Mouse (Mus musculus) bone marrow macrophage, adult 2 months (primary cell): Measurements from ENCODE around the gene Cfap52. TPM values are rescaled to one million over a fixed set of nuclear protein-coding genes. Genes with fewer than 3 reads are reported as not detected.

Experiments used
- H3K27ac ChIP-seq: 2 replicates; pipeline ENCODE4 v1.5.1; 2012; ENCODE audit warnings: low read depth, low read length; ENCODE audit not compliant: insufficient read depth
- H3K4me1 ChIP-seq: 2 replicates; pipeline ENCODE4 v1.6.1; 2012; ENCODE audit warnings: low read length; ENCODE audit not compliant: control insufficient read depth, insufficient read depth
- H3K4me3 ChIP-seq: 2 replicates; pipeline ENCODE4 v1.5.1; 2012; ENCODE audit warnings: mild to moderate bottlenecking, low read length, moderate library complexity; ENCODE audit not compliant: insufficient read depth
- CTCF ChIP-seq: IDR thresholded peaks from 2 replicates; pipeline ENCODE4 v1.5.1; 2012; ENCODE audit warnings: low read depth, mild to moderate bottlenecking, low read length, moderate library complexity
- POLR2A ChIP-seq: IDR thresholded peaks from 2 replicates; pipeline ENCODE4 v1.6.1; 2012; ENCODE audit warnings: mild to moderate bottlenecking, low read depth, low read length, borderline replicate concordance
- polyA plus RNA-seq: library from polyadenylated mRNA; stranded (reverse); fragments of >200 nt; gene quantifications from 2 replicates; pipeline ENCODE4 v1.2.4, GENCODE M21; 2012; ENCODE audit not compliant: missing spikeins, insufficient read depth, insufficient read length

The Cfap52 gene
- polyA plus RNA-seq, 1 experiment, result not detected

DNA sequence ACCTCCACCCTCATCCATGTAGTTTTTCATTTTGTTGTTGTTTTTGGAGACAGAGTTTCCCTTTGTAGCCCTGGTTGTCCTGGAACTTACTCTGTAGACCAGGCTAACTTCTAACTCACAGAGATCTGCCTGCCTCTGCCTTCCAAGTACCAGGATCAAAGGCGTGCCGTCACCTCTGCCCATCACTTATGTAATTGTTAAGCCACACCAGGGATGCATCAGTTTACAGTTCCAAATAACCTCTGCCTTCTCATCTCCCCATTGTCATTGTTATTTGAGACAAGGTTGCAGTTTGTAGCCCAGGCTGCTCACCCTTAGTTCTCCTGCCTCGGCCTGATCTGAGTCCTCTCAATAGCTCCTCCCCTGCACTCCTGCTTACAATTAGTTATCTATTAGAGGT is 33.3 kb downstream of the Cfap52 start:
- TF ChIP-seq POLR2A (no peak), CTCF (no peak)
- Histone ChIP-seq H3K4me1 (no peaks in the 10 kb centered on the region), H3K4me3 (no peak overlapping the region), H3K27ac (no peak overlapping the region)

DNA sequence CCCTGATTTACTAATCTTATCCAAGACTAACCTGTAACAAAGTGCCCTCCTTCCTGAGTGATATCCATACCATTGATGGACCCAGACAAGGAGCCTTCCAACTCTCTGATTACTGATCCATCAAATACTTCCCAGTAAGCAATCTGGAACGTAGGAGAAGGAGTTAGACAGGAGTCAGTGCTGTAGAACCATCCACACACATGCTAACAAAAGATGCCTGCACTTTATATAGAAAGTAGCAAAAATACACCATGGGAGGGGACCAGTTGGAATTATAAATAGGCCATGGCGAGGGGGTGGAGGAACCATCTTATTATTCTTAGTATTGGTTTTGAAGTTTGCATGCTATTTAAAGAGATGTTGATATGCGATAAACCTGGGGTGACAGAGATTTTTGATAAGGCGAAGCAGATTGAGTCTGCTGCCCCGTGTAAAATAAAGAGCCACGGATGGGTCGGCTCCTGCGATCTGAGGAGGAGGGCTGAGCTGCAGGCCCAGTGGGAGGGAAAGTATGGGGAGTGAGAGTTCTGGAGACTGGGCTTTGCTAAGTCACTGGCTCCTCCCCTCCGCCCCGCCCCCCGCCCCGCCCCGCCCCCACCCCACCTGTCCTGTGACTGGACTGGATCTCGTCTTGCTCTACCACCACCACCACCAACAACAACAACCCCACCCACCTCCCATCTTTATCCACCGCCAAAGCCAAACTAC is 38.9 kb downstream of the Cfap52 start:
- Histone ChIP-seq H3K4me3 (no peak overlapping the region), H3K27ac (no peak overlapping the region), H3K4me1 (no peaks in the 10 kb centered on the region)
- no peak for TF ChIP-seq POLR2A

DNA sequence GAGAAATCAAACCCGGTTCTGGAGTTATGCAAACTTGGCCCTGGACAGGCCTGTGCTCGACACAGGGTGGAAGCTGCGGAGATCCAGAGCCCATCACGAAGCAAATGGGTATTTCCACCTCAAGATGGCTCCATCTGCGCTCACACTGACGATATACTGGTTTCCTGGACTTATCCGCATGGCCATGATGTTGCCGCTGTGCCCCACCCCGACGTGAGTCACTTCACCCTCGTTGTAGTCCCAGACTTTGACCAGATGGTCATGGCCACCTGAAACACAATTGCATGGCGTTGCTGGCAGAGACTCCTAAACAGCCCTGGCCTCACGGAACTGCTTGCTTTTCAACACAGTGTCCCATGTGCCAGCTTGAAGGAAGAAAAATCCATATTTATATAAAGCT is 40.5 kb downstream of the Cfap52 start:
- no peak overlapping the region for H3K27ac ChIP-seq
- no peak overlapping the region for H3K4me3 ChIP-seq
- H3K4me1 ChIP-seq, result no peaks in the 10 kb centered on the region
- TF ChIP-seq CTCF (no peak), POLR2A (no peak)

DNA sequence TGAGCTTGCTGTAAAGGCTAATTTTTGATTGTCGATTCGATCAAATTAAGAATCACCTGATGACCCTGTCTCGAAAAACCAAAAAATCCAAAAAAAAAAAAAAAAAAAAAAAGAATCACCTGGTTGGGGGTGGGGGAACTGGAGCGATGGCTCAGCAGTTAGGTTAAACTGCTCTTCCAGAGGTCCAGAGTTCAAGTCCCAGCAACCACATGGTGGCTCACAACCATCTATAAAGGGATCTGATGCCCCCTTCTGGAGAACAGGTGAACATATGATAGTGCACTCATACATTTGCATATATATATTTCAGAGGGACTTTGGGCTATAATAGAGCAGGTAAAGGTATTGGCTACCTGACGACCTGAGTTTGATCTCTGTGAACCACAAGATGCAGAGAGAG is 41.7 kb downstream of the Cfap52 start:
- H3K4me1 ChIP-seq, result no peaks in the 10 kb centered on the region
- no peak overlapping the region for H3K27ac ChIP-seq
- TF ChIP-seq CTCF (no peak), POLR2A (no peak)
- H3K4me3 ChIP-seq, result no peak overlapping the region

DNA sequence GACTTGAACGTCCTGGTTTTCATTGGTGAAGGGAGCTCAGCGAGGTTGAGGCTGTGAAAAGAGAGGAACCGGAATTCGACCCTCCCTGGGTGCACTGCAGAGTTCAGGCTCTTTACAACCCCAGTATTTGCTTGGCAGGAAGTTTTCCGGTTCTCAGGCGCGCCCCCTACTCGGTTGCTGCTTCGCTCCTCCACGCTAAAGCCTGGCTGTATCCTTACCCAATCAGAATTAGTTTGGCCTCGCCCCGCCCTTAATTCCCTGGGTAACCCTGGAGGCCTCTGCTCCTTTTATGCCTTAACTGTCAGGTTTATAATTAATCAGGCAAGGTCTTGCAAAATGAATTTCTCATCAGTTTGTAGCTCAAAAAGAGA is 42.7 kb downstream of the Cfap52 start:
- Histone ChIP-seq H3K27ac (no peak overlapping the region), H3K4me3 (peak overlapping the region; percentile 59)
- TF ChIP-seq POLR2A (no peak), CTCF (no peak)

DNA sequence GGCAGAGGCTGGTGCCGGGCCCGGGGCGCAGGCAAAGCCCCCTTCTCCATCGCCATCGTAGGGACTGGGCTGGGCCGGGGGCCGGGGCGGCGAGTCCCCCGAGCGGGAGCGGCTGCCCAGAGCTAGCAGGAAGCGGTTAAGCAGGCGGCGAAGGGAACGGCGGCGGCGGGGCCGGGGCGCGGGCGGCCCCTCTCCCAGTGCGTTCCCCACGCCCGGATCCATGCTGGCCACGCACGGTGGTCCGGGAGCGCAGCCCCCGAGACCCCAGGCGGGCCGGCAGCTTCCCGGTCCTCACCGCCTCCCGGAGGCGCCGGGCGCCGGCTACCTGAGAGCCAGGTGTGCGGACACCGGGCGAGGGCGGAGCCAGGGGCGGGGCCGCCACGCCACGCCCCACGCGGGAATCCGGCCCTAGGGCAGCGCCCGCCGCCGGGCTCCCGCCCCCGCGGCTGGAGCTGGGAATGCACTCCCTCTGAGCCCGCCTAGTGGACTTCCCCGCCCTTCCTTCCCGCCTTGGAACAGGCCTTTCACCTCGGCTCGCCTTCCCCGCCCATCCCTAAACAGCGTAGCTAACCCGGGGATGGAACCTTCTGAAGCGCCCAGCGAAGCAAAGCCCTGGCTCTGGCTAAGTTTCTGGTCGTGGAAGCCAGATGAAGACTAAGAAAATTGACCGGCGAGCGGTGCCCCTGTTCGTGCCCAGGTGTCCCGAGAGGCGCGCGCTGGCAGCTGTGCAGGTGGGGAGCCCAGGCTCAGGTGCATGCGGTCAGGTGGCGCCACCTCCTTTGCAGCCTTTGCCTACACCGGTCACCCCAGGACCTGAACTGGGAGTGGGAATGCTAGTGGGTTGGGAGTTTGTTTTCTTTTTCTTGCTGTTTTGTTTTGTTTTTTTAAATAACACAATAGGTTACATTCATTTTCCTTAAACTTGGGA is 43.4 kb downstream of the Cfap52 start, which contains the start of gene Usp43:
Gene Usp43, minus strand, starts transcription at position 327 of the 928 bp plus-strand sequence.
- H3K4me1 ChIP-seq, result no peaks in the 10 kb centered on the region
- peak within 1 kb of the TSS; percentile 59 for H3K4me3 ChIP-seq
- H3K27ac ChIP-seq, result no peak within 1 kb of the TSS
- no peak for TF ChIP-seq POLR2A
- TF ChIP-seq CTCF, result no peak

More for the DNA sequence above, 42.7 kb downstream of the Cfap52 start:
- H3K4me1 ChIP-seq, result no peaks in the 10 kb centered on the region

DNA sequence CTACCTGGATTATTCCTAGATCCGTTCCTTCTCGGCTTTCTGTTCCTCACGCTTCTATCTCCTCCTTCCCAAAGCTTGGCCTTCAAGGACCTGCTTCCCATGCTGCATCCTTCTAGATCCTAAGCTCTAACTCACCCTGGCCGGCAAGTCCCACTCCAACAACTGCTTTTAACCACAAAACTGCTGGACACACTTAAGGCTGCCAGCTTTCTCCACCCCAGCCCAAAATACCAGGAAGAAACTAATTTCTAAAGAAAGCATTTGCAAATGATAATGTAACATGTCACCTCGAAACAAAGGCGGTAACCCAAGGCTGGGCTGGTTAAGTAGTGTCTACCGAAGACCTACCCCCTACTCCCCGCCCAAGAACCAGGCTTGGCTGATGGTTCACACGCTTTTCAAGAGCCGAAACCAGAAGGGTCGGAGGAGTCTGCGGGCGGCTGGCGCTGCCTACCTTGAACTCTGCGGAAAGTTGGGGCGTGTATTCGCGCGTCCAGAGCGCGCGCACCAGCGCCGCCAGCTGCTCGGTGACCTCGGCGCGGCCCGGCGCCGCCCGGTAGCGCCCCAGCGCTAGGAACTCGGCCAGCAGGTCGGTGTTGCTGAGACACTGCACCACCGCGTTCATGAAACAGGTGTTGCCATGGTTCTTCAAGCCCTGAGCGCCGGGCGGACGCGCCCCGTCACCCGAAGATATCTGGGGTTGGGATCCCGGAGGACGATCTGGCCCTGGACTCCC is 44.2 kb downstream of the Cfap52 start:
- TF ChIP-seq POLR2A (no peak), CTCF (no peak)
- no peaks in the 10 kb centered on the region for H3K4me1 ChIP-seq
- no peak overlapping the region for H3K27ac ChIP-seq
- H3K4me3 ChIP-seq, result peak overlapping the region; percentile 59

DNA sequence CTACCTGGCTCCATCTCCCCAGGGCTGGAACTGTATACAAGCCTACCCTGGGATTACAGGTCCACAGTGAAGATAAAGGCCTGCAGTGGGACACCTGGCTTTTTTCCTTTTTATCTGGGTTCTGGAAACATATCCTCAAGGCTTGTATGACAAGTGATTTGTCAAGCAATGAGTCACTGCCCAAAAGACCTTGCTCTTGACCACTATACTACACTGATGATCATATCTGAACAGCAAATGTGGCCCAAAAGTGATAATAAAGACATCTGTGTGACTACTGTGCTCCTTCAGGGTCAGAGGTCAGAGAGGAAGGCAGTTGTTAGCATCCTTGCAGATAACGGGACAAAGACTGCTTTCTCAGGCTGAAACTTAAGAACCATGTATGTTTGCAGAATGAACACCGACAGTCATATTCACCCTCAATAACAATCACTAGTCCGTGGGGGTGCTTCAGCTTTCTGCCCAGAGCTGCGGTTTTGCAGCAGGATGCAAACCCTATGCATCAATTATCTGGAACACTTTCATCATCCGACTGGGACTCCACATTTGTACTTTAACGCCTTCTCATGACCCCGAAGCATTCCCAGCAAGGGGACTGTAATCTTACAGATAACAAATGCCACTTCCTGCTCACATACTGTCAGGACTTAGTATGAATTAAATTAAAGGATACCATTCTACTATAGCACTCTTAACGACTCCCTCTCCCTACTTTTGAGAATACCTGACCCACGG is 45.1 kb downstream of the Cfap52 start:
- H3K27ac ChIP-seq, result no peak overlapping the region
- no peaks in the 10 kb centered on the region for H3K4me1 ChIP-seq
- no peak overlapping the region for H3K4me3 ChIP-seq
- TF ChIP-seq POLR2A (no peak), CTCF (no peak)

DNA sequence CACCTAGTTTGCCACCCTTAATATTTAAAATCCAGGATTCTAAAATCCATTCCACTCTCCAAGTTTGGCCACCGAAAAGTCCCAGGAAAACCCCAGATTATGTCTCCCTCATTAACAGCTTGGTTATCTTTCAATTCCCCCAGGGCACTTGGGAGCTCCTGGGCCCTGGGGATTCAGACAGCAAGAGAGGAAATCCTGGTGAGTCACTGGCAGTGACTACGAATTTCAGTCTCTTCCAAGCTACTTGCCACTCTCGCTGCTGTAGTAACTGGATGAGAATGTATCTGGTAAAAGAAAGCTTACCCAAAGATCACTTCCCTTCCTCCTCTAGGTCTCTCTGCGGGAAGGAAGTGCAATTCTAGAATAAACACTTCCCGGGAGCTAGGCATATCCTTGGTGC is 45.9 kb downstream of the Cfap52 start:
- no peaks in the 10 kb centered on the region for H3K4me1 ChIP-seq
- H3K27ac ChIP-seq, result no peak overlapping the region
- no peak overlapping the region for H3K4me3 ChIP-seq
- no peak for TF ChIP-seq POLR2A
- no peak for TF ChIP-seq CTCF

DNA sequence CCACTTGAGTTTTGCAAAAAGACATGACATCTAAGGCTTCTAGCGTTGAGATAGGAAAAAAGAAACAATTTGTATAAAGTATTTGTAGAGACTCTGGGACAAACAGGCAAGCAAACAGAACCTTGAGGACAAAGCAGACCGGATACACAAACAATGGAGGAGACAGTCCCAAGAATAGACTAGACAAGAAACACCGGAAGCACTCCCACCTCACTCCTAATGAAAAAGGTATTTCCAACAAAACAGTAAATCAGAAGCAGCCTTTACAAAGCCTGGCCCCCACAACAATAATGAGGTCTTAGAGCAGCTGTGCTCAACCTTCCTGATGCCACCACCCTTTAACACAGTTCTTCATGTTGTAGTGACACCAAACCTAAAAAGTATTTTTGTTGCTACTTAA is 48.3 kb downstream of the Cfap52 start:
- Histone ChIP-seq H3K4me1 (no peaks in the 10 kb centered on the region), H3K27ac (no peak overlapping the region), H3K4me3 (no peak overlapping the region)
- TF ChIP-seq POLR2A, result no peak
- no peak for TF ChIP-seq CTCF
